Mouse (Mus musculus): Measurements from ENCODE around the gene Tdrd3. TPM values are rescaled to one million over a fixed set of nuclear protein-coding genes. Genes with fewer than 3 reads are reported as not detected.

Gene Tdrd3
- polyA plus RNA-seq, 1 experiment from 2014 or later: 53.8 TPM

DNA sequence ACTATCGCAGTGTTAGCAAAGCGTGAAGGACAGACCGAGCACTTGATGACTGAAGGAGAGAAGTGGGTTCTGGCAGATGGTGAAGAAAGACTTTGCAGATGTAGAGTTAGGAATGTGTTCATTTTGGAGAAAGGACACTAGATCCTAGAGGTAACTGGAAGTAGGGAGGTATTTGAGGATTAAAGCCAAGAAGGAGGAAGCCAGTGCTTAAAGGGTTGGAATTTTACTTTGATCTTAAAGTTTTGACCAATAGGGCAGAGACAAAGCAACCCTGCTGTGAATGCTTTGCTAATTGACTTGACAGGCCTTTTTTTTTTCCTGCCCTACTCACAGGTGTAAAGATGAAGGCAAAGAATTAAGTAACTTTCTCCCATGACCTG, 1.2 kb downstream of the Tdrd3 start:
- H3K36me3 ChIP-seq (ENCODE audit: control insufficient read depth, insufficient read depth, low read length): no peaks in the 10 kb centered on the region
- ATAC-seq (ENCODE audit: low FRiP score, low TSS enrichment) (no peak), DNase-seq (peak; percentile 41)
- H3K9ac ChIP-seq (replicated peaks; ENCODE audit: low read length): peak overlapping the region; percentile 91
- H3K4me2 ChIP-seq (ENCODE audit: low read length): peak overlapping the region; percentile 81
- H3K9me3 ChIP-seq (ENCODE audit: control insufficient read depth, low read length): no peaks in the 10 kb centered on the region
- no peaks in the 10 kb centered on the region for H3K27me3 ChIP-seq (ENCODE audit: control insufficient read depth, insufficient read depth, low read length)
- peak overlapping the region; percentile 85 for H3K4me3 ChIP-seq (replicated peaks; ENCODE audit: low read depth, low read length)
- H3K4me1 ChIP-seq (ENCODE audit: control insufficient read depth, insufficient read depth, low read length): peaks cover 16% of the 10 kb centered on the region
- H3K27ac ChIP-seq (replicated peaks; ENCODE audit: low read depth, low read length): peak overlapping the region; percentile 98; the same call in 1 of the 2 replicates
- WGBS: under 1% methylated on average over 3 of the region's 3 CpGs

DNA sequence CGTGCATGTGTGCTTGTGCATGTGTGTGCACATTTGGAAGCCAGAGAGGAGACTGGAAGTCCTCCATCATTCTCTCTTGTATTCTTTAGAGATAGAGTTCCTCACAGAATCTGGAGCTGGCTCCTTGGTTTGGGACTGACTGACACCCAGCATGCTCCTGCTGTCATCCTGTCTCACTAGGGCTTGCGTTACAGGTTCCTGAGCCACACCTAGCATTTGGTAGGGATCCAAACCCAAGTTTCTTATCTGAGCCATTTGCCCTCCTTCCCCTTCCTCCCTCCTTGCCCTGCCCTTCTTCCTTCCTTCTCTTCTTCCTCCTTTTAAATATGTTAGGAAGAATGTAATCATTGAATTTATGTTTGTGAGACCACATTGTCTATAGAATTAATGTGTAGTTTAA, 3.3 kb downstream of the Tdrd3 start:
- no peaks in the 10 kb centered on the region for H3K36me3 ChIP-seq (ENCODE audit: control insufficient read depth, insufficient read depth, low read length)
- DNase-seq (no peak), ATAC-seq (ENCODE audit: low FRiP score, low TSS enrichment) (no peak)
- H3K4me1 ChIP-seq (ENCODE audit: control insufficient read depth, insufficient read depth, low read length): peaks cover 16% of the 10 kb centered on the region
- H3K9me3 ChIP-seq (ENCODE audit: control insufficient read depth, low read length): no peaks in the 10 kb centered on the region
- H3K27me3 ChIP-seq (ENCODE audit: control insufficient read depth, insufficient read depth, low read length): no peaks in the 10 kb centered on the region
- 96% methylated on average over 2 of the region's 2 CpGs for WGBS
- no peak overlapping the region for H3K4me2 ChIP-seq (ENCODE audit: low read length)
- no peak overlapping the region for H3K9ac ChIP-seq (replicated peaks; ENCODE audit: low read length)
- H3K4me3 ChIP-seq (replicated peaks; ENCODE audit: low read depth, low read length): no peak overlapping the region
- no peak overlapping the region for H3K27ac ChIP-seq (replicated peaks; ENCODE audit: low read depth, low read length)

DNA sequence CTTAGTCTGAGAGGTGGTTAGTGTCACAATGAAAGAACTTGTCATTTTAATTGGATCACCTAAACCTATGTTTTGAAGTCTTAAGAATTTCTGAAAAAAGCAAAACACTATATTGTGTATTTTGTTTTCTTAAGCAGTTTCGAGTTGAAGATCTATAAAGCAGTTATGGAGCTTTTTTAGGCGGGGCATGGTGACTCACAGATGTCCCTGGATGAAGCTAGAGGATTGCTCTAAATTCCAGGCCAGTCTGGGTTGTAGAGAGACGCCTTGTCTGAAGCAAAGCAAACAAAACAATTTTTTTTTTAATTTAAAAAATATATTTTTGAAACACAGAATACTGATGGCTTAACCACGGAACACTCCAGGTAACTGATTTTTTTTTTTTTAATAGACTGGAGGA, 4.1 kb downstream of the Tdrd3 start:
- Histone ChIP-seq H3K4me2 (ENCODE audit: low read length) (no peak overlapping the region), H3K27me3 (ENCODE audit: control insufficient read depth, insufficient read depth, low read length) (no peaks in the 10 kb centered on the region), H3K4me3 (replicated peaks; ENCODE audit: low read depth, low read length) (no peak overlapping the region), H3K36me3 (ENCODE audit: control insufficient read depth, insufficient read depth, low read length) (no peaks in the 10 kb centered on the region), H3K27ac (replicated peaks; ENCODE audit: low read depth, low read length) (no peak overlapping the region), H3K4me1 (ENCODE audit: control insufficient read depth, insufficient read depth, low read length) (peaks cover 16% of the 10 kb centered on the region), H3K9me3 (ENCODE audit: control insufficient read depth, low read length) (no peaks in the 10 kb centered on the region), H3K9ac (replicated peaks; ENCODE audit: low read length) (no peak overlapping the region)
- DNase-seq (no peak), ATAC-seq (ENCODE audit: low FRiP score, low TSS enrichment) (no peak)
- 81% methylated on average over 4 of the region's 4 CpGs for WGBS

DNA sequence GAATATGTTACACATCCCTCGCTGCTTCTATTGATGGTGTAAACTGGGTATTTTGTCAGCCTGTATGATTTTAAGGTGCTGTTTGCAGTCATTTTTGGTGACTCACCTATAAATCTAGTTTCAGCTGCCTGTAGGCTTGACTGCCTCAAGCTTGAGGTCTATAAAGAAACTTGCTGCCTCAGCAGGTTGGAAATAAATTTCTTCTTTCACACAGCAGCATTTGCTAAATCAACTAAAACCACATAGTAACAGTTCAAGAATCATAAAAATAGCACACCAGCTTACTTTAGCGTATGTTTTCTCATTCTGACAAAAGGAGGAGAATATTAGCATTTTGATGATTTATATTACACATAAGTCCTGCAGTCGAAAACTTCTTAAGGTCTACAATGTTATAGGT, 6.0 kb downstream of the Tdrd3 start:
- H3K9ac ChIP-seq (replicated peaks; ENCODE audit: low read length): no peak overlapping the region
- no peak overlapping the region for H3K4me3 ChIP-seq (replicated peaks; ENCODE audit: low read depth, low read length)
- no peak overlapping the region for H3K4me2 ChIP-seq (ENCODE audit: low read length)
- no peak overlapping the region for H3K27ac ChIP-seq (replicated peaks; ENCODE audit: low read depth, low read length)
- 92% methylated on average over 3 of the region's 3 CpGs for WGBS
- DNase-seq (no peak), ATAC-seq (ENCODE audit: low FRiP score, low TSS enrichment) (no peak)
- no peaks in the 10 kb centered on the region for H3K36me3 ChIP-seq (ENCODE audit: control insufficient read depth, insufficient read depth, low read length)
- no peaks in the 10 kb centered on the region for H3K27me3 ChIP-seq (ENCODE audit: control insufficient read depth, insufficient read depth, low read length)
- H3K4me1 ChIP-seq (ENCODE audit: control insufficient read depth, insufficient read depth, low read length): peaks cover 16% of the 10 kb centered on the region
- H3K9me3 ChIP-seq (ENCODE audit: control insufficient read depth, low read length): no peaks in the 10 kb centered on the region

DNA sequence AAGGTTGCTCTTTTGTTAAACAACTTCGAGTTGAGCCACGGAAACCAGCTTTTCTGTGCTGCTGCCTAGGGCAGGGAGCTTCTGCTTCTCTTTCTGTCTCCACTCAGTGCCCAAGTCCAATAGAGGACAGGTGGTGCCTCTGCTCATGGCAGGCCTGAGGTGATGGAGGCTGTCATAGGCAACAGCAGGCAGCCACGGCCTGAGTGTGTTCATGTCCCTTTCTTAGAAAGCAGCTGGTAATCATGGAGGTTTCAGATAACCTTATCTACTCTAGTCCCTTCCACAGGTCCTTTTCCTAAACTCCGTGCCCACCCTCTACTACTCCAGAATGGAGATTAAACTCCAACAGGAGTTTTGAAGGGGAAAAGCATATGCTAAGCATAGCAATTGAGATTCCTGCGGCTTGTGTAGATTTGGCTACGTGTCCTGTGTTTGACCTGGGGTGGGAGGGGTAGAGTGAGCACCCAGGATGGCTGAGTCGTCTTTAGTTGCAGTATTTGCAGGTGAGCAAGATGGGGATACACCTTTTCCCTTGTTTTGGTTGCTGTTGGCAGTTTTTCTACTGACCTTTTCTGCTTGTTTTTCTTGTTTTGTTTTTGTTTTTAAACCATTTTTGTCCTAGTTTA, 10.0 kb downstream of the Tdrd3 start:
- no peak overlapping the region for H3K4me3 ChIP-seq (replicated peaks; ENCODE audit: low read depth, low read length)
- H3K27me3 ChIP-seq (ENCODE audit: control insufficient read depth, insufficient read depth, low read length): no peaks in the 10 kb centered on the region
- H3K4me2 ChIP-seq (ENCODE audit: low read length): no peak overlapping the region
- WGBS: 79% methylated on average over 7 of the region's 7 CpGs
- no peaks in the 10 kb centered on the region for H3K4me1 ChIP-seq (ENCODE audit: control insufficient read depth, insufficient read depth, low read length)
- H3K36me3 ChIP-seq (ENCODE audit: control insufficient read depth, insufficient read depth, low read length): no peaks in the 10 kb centered on the region
- DNase-seq (no peak), ATAC-seq (ENCODE audit: low FRiP score, low TSS enrichment) (no peak)
- H3K9me3 ChIP-seq (ENCODE audit: control insufficient read depth, low read length): no peaks in the 10 kb centered on the region
- no peak overlapping the region for H3K27ac ChIP-seq (replicated peaks; ENCODE audit: low read depth, low read length)
- no peak overlapping the region for H3K9ac ChIP-seq (replicated peaks; ENCODE audit: low read length)

DNA sequence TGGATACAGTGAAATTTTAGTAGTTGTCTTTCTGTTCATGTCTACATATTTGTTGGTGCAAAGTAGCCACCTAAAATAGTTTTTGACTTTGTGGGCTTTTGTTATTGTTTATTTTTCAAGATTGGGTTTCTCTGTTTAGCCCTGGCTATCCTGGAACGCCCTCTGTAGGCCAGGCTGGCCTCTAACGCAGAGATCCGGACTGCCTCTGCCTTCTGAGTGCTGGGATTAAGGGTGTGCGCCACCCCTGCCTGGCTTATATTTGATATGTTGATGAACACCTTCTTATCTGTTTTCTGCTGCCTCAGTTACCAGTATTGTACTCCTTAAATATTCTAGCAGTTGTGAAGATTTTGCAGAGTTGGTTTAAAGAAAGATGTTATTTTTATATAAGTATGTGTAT, 10.6 kb downstream of the Tdrd3 start:
- Histone ChIP-seq H3K4me1 (ENCODE audit: control insufficient read depth, insufficient read depth, low read length) (no peaks in the 10 kb centered on the region), H3K9ac (replicated peaks; ENCODE audit: low read length) (no peak overlapping the region), H3K27ac (replicated peaks; ENCODE audit: low read depth, low read length) (no peak overlapping the region), H3K4me2 (ENCODE audit: low read length) (no peak overlapping the region), H3K36me3 (ENCODE audit: control insufficient read depth, insufficient read depth, low read length) (no peaks in the 10 kb centered on the region), H3K27me3 (ENCODE audit: control insufficient read depth, insufficient read depth, low read length) (no peaks in the 10 kb centered on the region), H3K9me3 (ENCODE audit: control insufficient read depth, low read length) (no peaks in the 10 kb centered on the region), H3K4me3 (replicated peaks; ENCODE audit: low read depth, low read length) (no peak overlapping the region)
- 93% methylated on average over 4 of the region's 4 CpGs for WGBS
- ATAC-seq (ENCODE audit: low FRiP score, low TSS enrichment) (no peak), DNase-seq (no peak)

DNA sequence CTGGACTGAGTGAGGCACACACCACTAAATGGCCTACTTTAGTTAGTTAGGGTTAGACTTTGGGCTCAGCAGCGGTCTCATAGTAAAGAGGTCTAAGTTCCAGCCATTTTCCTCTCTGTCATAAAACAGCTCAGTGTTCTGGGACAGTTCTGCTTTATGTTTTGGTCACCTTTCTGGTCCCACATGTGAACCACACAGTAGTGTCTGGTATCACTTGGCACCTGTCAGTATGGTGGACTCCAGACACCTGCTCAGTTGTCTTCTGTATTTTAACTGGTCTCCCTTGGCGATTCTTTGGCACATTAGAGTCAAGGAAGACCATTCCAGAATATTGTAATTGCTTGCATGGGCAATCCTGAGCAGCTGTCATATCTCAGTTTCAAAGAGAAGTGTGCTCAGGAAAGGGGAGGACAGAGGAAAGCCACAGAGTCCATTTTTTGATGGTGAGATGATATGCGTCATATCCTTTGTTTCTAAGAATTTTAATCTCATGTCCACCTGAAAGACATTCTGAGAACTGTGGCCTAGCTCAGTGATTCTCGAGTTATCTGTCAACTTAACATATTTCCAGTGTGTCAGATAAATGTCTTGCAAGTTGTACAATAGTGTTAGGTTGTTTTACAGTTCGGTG, 11.3 kb downstream of the Tdrd3 start:
- ATAC-seq (ENCODE audit: low FRiP score, low TSS enrichment) (no peak), DNase-seq (no peak)
- H3K9ac ChIP-seq (replicated peaks; ENCODE audit: low read length): no peak overlapping the region
- H3K27ac ChIP-seq (replicated peaks; ENCODE audit: low read depth, low read length): no peak overlapping the region
- WGBS: 89% methylated on average over 5 of the region's 5 CpGs
- no peak overlapping the region for H3K4me2 ChIP-seq (ENCODE audit: low read length)
- no peaks in the 10 kb centered on the region for H3K9me3 ChIP-seq (ENCODE audit: control insufficient read depth, low read length)
- no peaks in the 10 kb centered on the region for H3K36me3 ChIP-seq (ENCODE audit: control insufficient read depth, insufficient read depth, low read length)
- no peaks in the 10 kb centered on the region for H3K4me1 ChIP-seq (ENCODE audit: control insufficient read depth, insufficient read depth, low read length)
- H3K27me3 ChIP-seq (ENCODE audit: control insufficient read depth, insufficient read depth, low read length): no peaks in the 10 kb centered on the region
- no peak overlapping the region for H3K4me3 ChIP-seq (replicated peaks; ENCODE audit: low read depth, low read length)

DNA sequence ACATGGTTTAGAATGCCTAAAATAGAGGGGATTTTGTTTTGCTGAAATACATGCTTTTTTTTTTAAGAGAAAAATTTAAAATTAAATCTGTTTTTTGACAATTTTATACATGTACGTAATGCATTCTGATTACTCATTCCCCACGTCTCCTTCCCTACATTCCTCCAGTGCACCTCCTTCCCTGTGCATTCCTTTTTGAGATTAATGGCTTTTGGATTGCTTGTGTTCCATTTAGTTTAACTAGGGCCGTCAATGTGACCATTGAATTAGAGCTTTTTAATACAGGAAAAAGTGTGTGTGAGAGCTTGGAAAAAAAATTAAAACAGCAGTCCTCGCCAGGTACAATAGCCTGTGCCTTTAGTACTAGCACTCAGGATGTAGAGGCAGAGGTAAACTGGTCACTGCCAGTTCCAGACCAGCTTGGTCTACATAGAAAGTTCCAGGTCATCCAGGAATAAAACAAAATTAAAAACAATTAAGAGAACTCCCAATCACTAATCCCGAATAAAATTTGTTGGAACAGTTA, 17.0 kb downstream of the Tdrd3 start:
- no peak overlapping the region for H3K27ac ChIP-seq (replicated peaks; ENCODE audit: low read depth, low read length)

DNA sequence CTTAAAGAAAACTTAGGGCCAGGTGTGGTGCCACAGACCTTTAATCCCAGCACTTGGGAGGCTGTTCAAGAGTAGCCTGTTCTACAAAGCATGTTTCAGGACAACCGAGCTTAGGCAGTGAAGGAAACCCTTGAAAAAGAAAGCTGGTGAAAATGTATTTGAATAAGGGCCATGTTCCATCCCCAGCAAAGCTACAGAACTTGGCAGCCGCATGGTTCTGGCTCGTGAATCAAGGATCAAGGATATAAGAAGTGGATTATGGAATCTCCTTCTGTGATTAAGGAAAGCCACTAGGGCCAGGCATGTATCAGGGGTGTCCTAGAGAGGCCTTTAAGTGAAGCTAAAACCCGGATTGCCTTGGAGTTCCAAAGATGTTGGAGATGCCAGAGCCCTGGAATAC, 18.9 kb downstream of the Tdrd3 start:
- DNase-seq: no peak
- no peak for ATAC-seq (ENCODE audit: low FRiP score, low TSS enrichment)
- Histone ChIP-seq H3K36me3 (ENCODE audit: control insufficient read depth, insufficient read depth, low read length) (0 out of 2 replicates have a peak, but pooled peaks cover 3% of the 10 kb centered on the region), H3K27me3 (ENCODE audit: control insufficient read depth, insufficient read depth, low read length) (no peaks in the 10 kb centered on the region), H3K9ac (replicated peaks; ENCODE audit: low read length) (no peak overlapping the region), H3K4me3 (replicated peaks; ENCODE audit: low read depth, low read length) (no peak overlapping the region), H3K4me1 (ENCODE audit: control insufficient read depth, insufficient read depth, low read length) (peaks cover 4% of the 10 kb centered on the region; the same call in 1 of the 2 replicates), H3K9me3 (ENCODE audit: control insufficient read depth, low read length) (no peaks in the 10 kb centered on the region), H3K4me2 (ENCODE audit: low read length) (no peak overlapping the region), H3K27ac (replicated peaks; ENCODE audit: low read depth, low read length) (no peak overlapping the region)
- 94% methylated on average over 4 of the region's 4 CpGs for WGBS

More for the DNA sequence above, 17.0 kb downstream of the Tdrd3 start:
- WGBS: 87% methylated on average over 5 of the region's 5 CpGs
- H3K27me3 ChIP-seq (ENCODE audit: control insufficient read depth, insufficient read depth, low read length): no peaks in the 10 kb centered on the region
- ATAC-seq (ENCODE audit: low FRiP score, low TSS enrichment) (no peak), DNase-seq (no peak)
- H3K4me1 ChIP-seq (ENCODE audit: control insufficient read depth, insufficient read depth, low read length): no peaks in the 10 kb centered on the region
- no peak overlapping the region for H3K4me2 ChIP-seq (ENCODE audit: low read length)
- no peak overlapping the region for H3K9ac ChIP-seq (replicated peaks; ENCODE audit: low read length)
- no peaks in the 10 kb centered on the region for H3K9me3 ChIP-seq (ENCODE audit: control insufficient read depth, low read length)
- H3K4me3 ChIP-seq (replicated peaks; ENCODE audit: low read depth, low read length): no peak overlapping the region
- 0 out of 2 replicates have a peak, but pooled peaks cover 3% of the 10 kb centered on the region for H3K36me3 ChIP-seq (ENCODE audit: control insufficient read depth, insufficient read depth, low read length)

Data from midbrain, embryonic 14.5 days (tissue).